Mouse (Mus musculus) hindbrain, embryonic 16.5 days (tissue): ENCODE measurements around the gene Abtb2. TPM values are rescaled to one million over a fixed set of nuclear protein-coding genes. Genes with fewer than 3 reads are reported as not detected.

Experiments
- ATAC-seq: fragments of 200-750 bp; cut with Nextera tagmentation; 2 replicates; pipeline ENCODE4 v1.8.0; 2017; ENCODE audit warnings: moderate TSS enrichment, moderate library complexity
- H3K27ac ChIP-seq: fragments of 300-500 bp; sonication (generic); 2 replicates; pipeline ENCODE4 v1.5.1; 2014; ENCODE audit warnings: low read depth, mild to moderate bottlenecking, control low read depth, low read length, moderate library complexity
- H3K27me3 ChIP-seq: fragments of 300-500 bp; sonication (generic); replicated peaks from 2 replicates; pipeline ENCODE4 v1.6.1; 2014; ENCODE audit warnings: low read length; ENCODE audit not compliant: control insufficient read depth, insufficient read depth
- H3K36me3 ChIP-seq: fragments of 300-500 bp; sonication (generic); 2 replicates; pipeline ENCODE4 v1.6.1; 2014; ENCODE audit warnings: mild to moderate bottlenecking, low read length, moderate library complexity, mixed read lengths; ENCODE audit not compliant: control insufficient read depth, insufficient read depth
- H3K4me1 ChIP-seq: fragments of 300-500 bp; sonication (generic); 2 replicates; pipeline ENCODE4 v1.6.1; 2014; ENCODE audit warnings: low read depth, low read length; ENCODE audit not compliant: control insufficient read depth, insufficient read depth
- H3K4me2 ChIP-seq: fragments of 300-500 bp; sonication (generic); 2 replicates; pipeline ENCODE4 v1.6.1; 2014; ENCODE audit warnings: mild to moderate bottlenecking, low read length, control low read depth, moderate library complexity
- H3K4me3 ChIP-seq: fragments of 300-500 bp; sonication (generic); 2 replicates; pipeline ENCODE4 v1.5.1; 2014; ENCODE audit warnings: mild to moderate bottlenecking, low read length, control low read depth, moderate library complexity
- H3K9ac ChIP-seq: fragments of 300-500 bp; sonication (generic); 2 replicates; pipeline ENCODE4 v1.6.1; 2014; ENCODE audit warnings: low read depth, mild to moderate bottlenecking, control low read depth, low read length, moderate library complexity
- H3K9me3 ChIP-seq: fragments of 300-500 bp; sonication (generic); 2 replicates; pipeline ENCODE4 v1.6.1; 2014; ENCODE audit warnings: mild to moderate bottlenecking, low read length, moderate library complexity; ENCODE audit not compliant: control insufficient read depth
- WGBS: fragments of 180-500 bp; shearing (Covaris S2); extraction: QIAGEN DNeasy Blood & Tissue Kit; methylation state at CpG from one replicate; pipeline ENCODE4 v1.1.7; 2014; 5-methylcytosine and 5-hydroxymethylcytosine counted together
- polyA plus RNA-seq: library from polyadenylated mRNA; unstranded; fragments of >200 nt; fragmentation: Nextera tagmentation; extraction: Ambion mirVana; gene quantifications from 2 replicates; pipeline ENCODE4 v1.2.1, GENCODE M21; 2015

The Abtb2 gene
- polyA plus RNA-seq, 1 experiment from 2014 or later = 10.0 TPM

GRCm38 (mm10) chr2:103742821-103743220 lies 176.7 kb downstream of the Abtb2 start:
- Histone ChIP-seq H3K36me3 (0 out of 2 replicates have a peak, but pooled peaks cover 10% of the 10 kb centered on the region), H3K4me3 (no peak overlapping the region), H3K4me2 (no peak overlapping the region), H3K4me1 (no peaks in the 10 kb centered on the region), H3K9me3 (no peaks in the 10 kb centered on the region), H3K27ac (no peak overlapping the region), H3K27me3 (no peaks in the 10 kb centered on the region), H3K9ac (no peak overlapping the region)
- WGBS = 100% methylated on average over 6 of the region's 6 CpGs
- no peak for ATAC-seq

DNA sequence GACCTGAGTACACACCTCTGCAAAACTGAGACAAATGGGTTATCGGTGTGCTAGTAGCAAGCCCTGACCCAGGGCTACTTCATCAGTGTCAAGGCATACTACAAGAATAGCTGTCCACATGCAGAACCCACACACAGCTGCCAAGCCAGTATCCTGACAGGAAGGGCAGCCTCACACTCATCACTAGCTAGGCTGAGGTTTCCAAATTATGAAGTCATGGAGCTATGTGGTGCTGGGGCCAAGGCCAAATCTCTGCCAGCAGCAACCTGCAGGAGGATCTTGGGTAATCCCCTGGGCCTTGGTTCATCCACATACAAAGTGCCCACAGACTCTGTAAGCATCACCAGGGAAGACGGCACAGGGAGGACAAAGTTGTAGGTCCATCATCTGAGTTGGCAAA lies 177.4 kb downstream of the Abtb2 start:
- no peak for ATAC-seq
- H3K4me3 ChIP-seq = no peak overlapping the region
- no peaks in the 10 kb centered on the region for H3K9me3 ChIP-seq
- no peak overlapping the region for H3K27ac ChIP-seq
- H3K36me3 ChIP-seq = peaks cover 16% of the 10 kb centered on the region; the same call in 1 of the 2 replicates
- no peaks in the 10 kb centered on the region for H3K4me1 ChIP-seq
- H3K9ac ChIP-seq = no peak overlapping the region
- no peak overlapping the region for H3K4me2 ChIP-seq
- no peaks in the 10 kb centered on the region for H3K27me3 ChIP-seq
- 95% methylated on average over 2 of the region's 2 CpGs for WGBS

GRCm38 (mm10) chr2:103743988-103744387 lies 177.9 kb downstream of the Abtb2 start:
- no peaks in the 10 kb centered on the region for H3K4me1 ChIP-seq
- WGBS = 84% methylated on average over 7 of the region's 7 CpGs
- H3K27ac ChIP-seq = no peak overlapping the region
- peaks cover 15% of the 10 kb centered on the region; the same call in 1 of the 2 replicates for H3K36me3 ChIP-seq
- ATAC-seq = no peak
- H3K4me3 ChIP-seq = no peak overlapping the region
- no peak overlapping the region for H3K4me2 ChIP-seq
- H3K9ac ChIP-seq = no peak overlapping the region
- H3K27me3 ChIP-seq = no peaks in the 10 kb centered on the region
- no peaks in the 10 kb centered on the region for H3K9me3 ChIP-seq

DNA sequence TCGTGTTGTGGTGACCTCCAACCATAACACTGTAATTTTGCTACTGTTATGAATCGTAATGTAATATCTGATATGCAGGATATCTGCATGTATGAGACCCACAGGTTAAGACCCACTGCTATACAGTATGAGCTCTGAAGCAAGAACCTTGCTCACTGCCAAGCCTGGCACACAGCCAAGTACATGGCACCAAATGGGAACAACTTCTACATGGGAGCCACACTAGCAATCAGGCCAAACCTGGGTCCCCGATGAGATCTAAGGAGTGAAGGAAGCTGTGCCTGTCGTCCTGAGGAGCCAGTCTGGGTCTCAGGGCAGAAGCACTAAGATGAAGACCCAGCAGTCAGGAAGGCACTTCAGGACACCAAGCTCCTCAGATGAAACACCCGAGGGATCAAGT lies 179.4 kb downstream of the Abtb2 start:
- WGBS = 80% methylated on average over 5 of the region's 5 CpGs
- Histone ChIP-seq H3K4me2 (no peak overlapping the region), H3K36me3 (peaks cover 24% of the 10 kb centered on the region), H3K27me3 (no peaks in the 10 kb centered on the region), H3K4me3 (no peak overlapping the region), H3K9ac (no peak overlapping the region), H3K4me1 (no peaks in the 10 kb centered on the region), H3K9me3 (no peaks in the 10 kb centered on the region), H3K27ac (no peak overlapping the region)
- ATAC-seq = no peak

GRCm38 (mm10) chr2:103746096-103746495 lies 180.0 kb downstream of the Abtb2 start:
- peaks cover 25% of the 10 kb centered on the region for H3K36me3 ChIP-seq
- H3K4me1 ChIP-seq = no peaks in the 10 kb centered on the region
- H3K9ac ChIP-seq = no peak overlapping the region
- no peak overlapping the region for H3K4me2 ChIP-seq
- H3K4me3 ChIP-seq = no peak overlapping the region
- no peaks in the 10 kb centered on the region for H3K27me3 ChIP-seq
- 82% methylated on average over 2 of the region's 2 CpGs for WGBS
- no peak for ATAC-seq
- no peak overlapping the region for H3K27ac ChIP-seq
- no peaks in the 10 kb centered on the region for H3K9me3 ChIP-seq

DNA sequence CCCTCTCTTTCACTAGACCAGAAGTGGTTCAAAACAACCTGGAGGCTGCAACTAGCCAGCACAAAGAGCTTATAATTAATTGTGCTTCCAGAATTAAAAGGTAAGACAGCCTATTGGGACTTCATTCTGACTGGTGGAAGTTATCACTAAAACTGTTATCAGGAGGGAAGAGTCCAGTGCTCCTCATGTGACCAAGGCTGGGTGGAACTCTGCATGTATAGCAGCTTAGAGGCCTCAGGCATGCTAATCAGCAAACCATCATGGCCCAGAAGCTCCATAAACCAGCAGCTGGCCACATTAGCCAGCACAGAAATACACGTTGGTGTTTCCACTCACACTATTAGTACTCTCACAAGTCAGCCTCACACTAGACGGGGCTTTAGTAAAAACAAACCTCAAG lies 180.7 kb downstream of the Abtb2 start:
- Histone ChIP-seq H3K9me3 (no peaks in the 10 kb centered on the region), H3K9ac (no peak overlapping the region), H3K27ac (no peak overlapping the region), H3K27me3 (no peaks in the 10 kb centered on the region), H3K36me3 (peaks cover 30% of the 10 kb centered on the region), H3K4me3 (no peak overlapping the region), H3K4me1 (no peaks in the 10 kb centered on the region), H3K4me2 (no peak overlapping the region)
- ATAC-seq = no peak
- WGBS = 91% methylated on average over 2 of the region's 2 CpGs

GRCm38 (mm10) chr2:103747891-103748290 lies 181.8 kb downstream of the Abtb2 start:
- Histone ChIP-seq H3K4me1 (no peaks in the 10 kb centered on the region), H3K36me3 (peaks cover 34% of the 10 kb centered on the region), H3K4me2 (no peak overlapping the region), H3K27ac (no peak overlapping the region), H3K9ac (no peak overlapping the region), H3K27me3 (no peaks in the 10 kb centered on the region), H3K4me3 (no peak overlapping the region), H3K9me3 (no peaks in the 10 kb centered on the region)
- ATAC-seq = no peak
- WGBS = 95% methylated on average over 9 of the region's 9 CpGs

GRCm38 (mm10) chr2:103749091-103749490 lies 183.0 kb downstream of the Abtb2 start:
- Histone ChIP-seq H3K9ac (no peak overlapping the region), H3K4me3 (no peak overlapping the region), H3K4me2 (no peak overlapping the region), H3K27me3 (no peaks in the 10 kb centered on the region), H3K27ac (no peak overlapping the region), H3K4me1 (no peaks in the 10 kb centered on the region), H3K36me3 (peaks cover 42% of the 10 kb centered on the region), H3K9me3 (no peaks in the 10 kb centered on the region)
- no peak for ATAC-seq
- 89% methylated on average over 3 of the region's 3 CpGs for WGBS

DNA sequence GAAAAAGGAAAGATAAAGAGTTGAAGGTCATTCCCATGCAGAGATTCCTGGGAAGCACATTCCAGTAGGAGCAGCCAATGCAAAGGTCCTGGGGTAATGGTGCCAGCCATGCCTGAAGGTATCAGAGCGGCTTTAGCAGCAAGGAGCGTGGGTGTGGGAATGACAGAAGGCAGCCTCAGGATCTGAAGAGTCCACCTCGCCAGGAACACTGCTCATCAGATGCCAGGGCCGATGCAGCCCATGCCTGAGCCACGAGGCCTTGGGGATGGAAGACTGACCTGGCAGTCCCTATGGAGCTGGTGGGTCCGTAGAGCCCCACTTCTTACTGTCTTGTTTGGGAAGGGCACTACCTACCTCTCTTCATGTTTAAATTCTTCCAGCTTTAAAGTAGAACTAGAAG lies 185.7 kb downstream of the Abtb2 start:
- H3K9ac ChIP-seq = no peak overlapping the region
- no peak overlapping the region for H3K4me2 ChIP-seq
- no peak overlapping the region for H3K27ac ChIP-seq
- 93% methylated on average over 6 of the region's 6 CpGs for WGBS
- no peak overlapping the region for H3K4me3 ChIP-seq
- no peaks in the 10 kb centered on the region for H3K4me1 ChIP-seq
- H3K36me3 ChIP-seq = peaks cover 43% of the 10 kb centered on the region
- no peaks in the 10 kb centered on the region for H3K27me3 ChIP-seq
- no peak for ATAC-seq
- no peaks in the 10 kb centered on the region for H3K9me3 ChIP-seq

- H3K27ac ChIP-seq = no peak overlapping the region
- WGBS = 93% methylated on average over 3 of the region's 3 CpGs
- H3K4me3 ChIP-seq = no peak overlapping the region
- peaks cover 2% of the 10 kb centered on the region for H3K4me1 ChIP-seq
- peaks cover 33% of the 10 kb centered on the region for H3K36me3 ChIP-seq
- H3K4me2 ChIP-seq = no peak overlapping the region
- no peak overlapping the region for H3K9ac ChIP-seq
- H3K9me3 ChIP-seq = no peaks in the 10 kb centered on the region
- H3K27me3 ChIP-seq = no peaks in the 10 kb centered on the region
- no peak for ATAC-seq
Observed at GRCm38 (mm10) chr2:103754614-103755013, 188.5 kb downstream of the Abtb2 start.
